Mouse (Mus musculus) midbrain, embryonic 14.5 days (tissue): ENCODE results near the gene Camkk2. TPM values are rescaled to one million over a fixed set of nuclear protein-coding genes. Genes with fewer than 3 reads are reported as not detected.

Experiments used
- ATAC-seq: fragments of 200-750 bp; cut with Nextera tagmentation; 2 replicates; pipeline ENCODE4 v1.8.0; 2017; ENCODE audit warnings: moderate number of reproducible peaks, moderate library complexity; ENCODE audit not compliant: low FRiP score, low TSS enrichment
- DNase-seq: peaks from one replicate; pipeline ENCODE4 v3.0.0-alpha.2; 2015
- H3K27ac ChIP-seq: fragments of 300-500 bp; sonication (generic); replicated peaks from 2 replicates; pipeline ENCODE4 v1.5.1; 2014; ENCODE audit warnings: mild to moderate bottlenecking, low read depth, low read length, moderate library complexity
- H3K27me3 ChIP-seq: fragments of 300-500 bp; sonication (generic); 2 replicates; pipeline ENCODE4 v1.6.1; 2014; ENCODE audit warnings: low read length, control low read depth, mixed read lengths; ENCODE audit not compliant: control insufficient read depth, insufficient read depth
- H3K36me3 ChIP-seq: fragments of 300-500 bp; sonication (generic); 2 replicates; pipeline ENCODE4 v1.6.1; 2014; ENCODE audit warnings: low read length, control low read depth; ENCODE audit not compliant: control insufficient read depth, insufficient read depth
- H3K4me1 ChIP-seq: fragments of 300-500 bp; sonication (generic); 2 replicates; pipeline ENCODE4 v1.6.1; 2014; ENCODE audit warnings: mild to moderate bottlenecking, antibody characterized with exemption, low read length, control low read depth; ENCODE audit not compliant: control insufficient read depth, insufficient read depth
- H3K4me2 ChIP-seq: fragments of 300-500 bp; sonication (generic); 2 replicates; pipeline ENCODE4 v1.6.1; 2014; ENCODE audit warnings: mild to moderate bottlenecking, low read length, moderate library complexity
- H3K4me3 ChIP-seq: fragments of 300-500 bp; sonication (generic); replicated peaks from 2 replicates; pipeline ENCODE4 v1.5.1; 2014; ENCODE audit warnings: low read depth, low read length
- H3K9ac ChIP-seq: fragments of 300-500 bp; sonication (generic); replicated peaks from 2 replicates; pipeline ENCODE4 v1.6.1; 2014; ENCODE audit warnings: mild to moderate bottlenecking, low read length, moderate library complexity
- H3K9me3 ChIP-seq: fragments of 300-500 bp; sonication (generic); 2 replicates; pipeline ENCODE4 v1.6.1; 2016; ENCODE audit warnings: low read length, control low read depth, mixed read lengths; ENCODE audit not compliant: control insufficient read depth
- WGBS: fragments of 180-500 bp; shearing (Covaris S2); extraction: QIAGEN DNeasy Blood & Tissue Kit; methylation state at CpG from one replicate; pipeline ENCODE4 v1.1.7; 2014; 5-methylcytosine and 5-hydroxymethylcytosine counted together
- polyA plus RNA-seq: library from polyadenylated mRNA; unstranded; fragments of >200 nt; fragmentation: Nextera tagmentation; extraction: Ambion mirVana; gene quantifications from 2 replicates; pipeline ENCODE4 v1.2.1, GENCODE M21; 2014

The Camkk2 gene
- polyA plus RNA-seq, 1 experiment from 2014 or later = 46.0 TPM

- no peak overlapping the region for H3K4me3 ChIP-seq
- H3K9ac ChIP-seq = no peak overlapping the region
- H3K27ac ChIP-seq = no peak overlapping the region
- ATAC-seq = no peak
- no peaks in the 10 kb centered on the region for H3K4me1 ChIP-seq
- H3K27me3 ChIP-seq = no peaks in the 10 kb centered on the region
- no peak for DNase-seq
- no peaks in the 10 kb centered on the region for H3K9me3 ChIP-seq
- WGBS = 93% methylated on average over 8 of the region's 8 CpGs
- H3K36me3 ChIP-seq = no peaks in the 10 kb centered on the region
- H3K4me2 ChIP-seq = no peak overlapping the region
These were observed 60.0 kb downstream of the Camkk2 start for GRCm38 (mm10) chr5:122719168-122719567.

GRCm38 (mm10) chr5:122718400-122718799 lies 60.8 kb downstream of the Camkk2 start:
- Histone ChIP-seq H3K27ac (no peak overlapping the region), H3K4me3 (no peak overlapping the region), H3K27me3 (no peaks in the 10 kb centered on the region), H3K9me3 (no peaks in the 10 kb centered on the region), H3K4me1 (no peaks in the 10 kb centered on the region), H3K9ac (no peak overlapping the region), H3K4me2 (no peak overlapping the region), H3K36me3 (no peaks in the 10 kb centered on the region)
- 88% methylated on average over 7 of the region's 7 CpGs for WGBS
- DNase-seq (no peak), ATAC-seq (no peak)

- no peaks in the 10 kb centered on the region for H3K9me3 ChIP-seq
- H3K4me3 ChIP-seq = no peak overlapping the region
- no peaks in the 10 kb centered on the region for H3K4me1 ChIP-seq
- H3K36me3 ChIP-seq = no peaks in the 10 kb centered on the region
- no peak overlapping the region for H3K9ac ChIP-seq
- DNase-seq (no peak), ATAC-seq (no peak)
- no peak overlapping the region for H3K4me2 ChIP-seq
- no peaks in the 10 kb centered on the region for H3K27me3 ChIP-seq
- WGBS = 96% methylated on average over 2 of the region's 2 CpGs
- H3K27ac ChIP-seq = no peak overlapping the region
These were observed 62.4 kb downstream of the Camkk2 start for GRCm38 (mm10) chr5:122716793-122717192.

GRCm38 (mm10) chr5:122715723-122716122 lies 63.5 kb downstream of the Camkk2 start:
- no peak for DNase-seq
- Histone ChIP-seq H3K9me3 (no peaks in the 10 kb centered on the region), H3K36me3 (no peaks in the 10 kb centered on the region), H3K9ac (no peak overlapping the region), H3K4me2 (no peak overlapping the region), H3K4me3 (no peak overlapping the region), H3K27ac (no peak overlapping the region), H3K27me3 (no peaks in the 10 kb centered on the region), H3K4me1 (no peaks in the 10 kb centered on the region)
- 82% methylated on average over 1 of the region's 1 CpGs for WGBS
- ATAC-seq = no peak

DNA sequence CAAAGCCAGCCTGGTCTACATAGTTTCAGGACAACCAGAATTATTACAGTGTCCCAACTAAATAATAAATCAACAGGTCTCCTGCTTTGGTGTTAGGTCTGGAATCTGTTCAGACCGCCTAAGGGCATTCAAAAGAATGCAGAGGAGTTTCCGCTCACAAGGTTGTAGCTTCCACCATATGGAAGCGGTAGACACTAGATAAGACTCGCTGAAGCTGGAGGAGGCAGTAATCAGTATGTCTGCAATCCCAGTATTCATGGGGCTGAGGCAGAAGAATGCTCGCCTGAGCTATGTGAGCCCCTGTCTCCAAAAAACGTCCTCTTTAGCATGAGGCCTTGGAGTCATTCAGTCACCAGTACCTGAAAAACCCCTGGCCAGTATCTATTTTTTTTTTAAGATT lies 70.4 kb downstream of the Camkk2 start:
- Histone ChIP-seq H3K27me3 (no peaks in the 10 kb centered on the region), H3K9me3 (no peaks in the 10 kb centered on the region), H3K4me2 (no peak overlapping the region), H3K9ac (no peak overlapping the region), H3K4me1 (peaks cover 9% of the 10 kb centered on the region), H3K27ac (no peak overlapping the region), H3K36me3 (no peaks in the 10 kb centered on the region), H3K4me3 (no peak overlapping the region)
- WGBS = 90% methylated on average over 6 of the region's 6 CpGs
- DNase-seq = no peak
- no peak for ATAC-seq

DNA sequence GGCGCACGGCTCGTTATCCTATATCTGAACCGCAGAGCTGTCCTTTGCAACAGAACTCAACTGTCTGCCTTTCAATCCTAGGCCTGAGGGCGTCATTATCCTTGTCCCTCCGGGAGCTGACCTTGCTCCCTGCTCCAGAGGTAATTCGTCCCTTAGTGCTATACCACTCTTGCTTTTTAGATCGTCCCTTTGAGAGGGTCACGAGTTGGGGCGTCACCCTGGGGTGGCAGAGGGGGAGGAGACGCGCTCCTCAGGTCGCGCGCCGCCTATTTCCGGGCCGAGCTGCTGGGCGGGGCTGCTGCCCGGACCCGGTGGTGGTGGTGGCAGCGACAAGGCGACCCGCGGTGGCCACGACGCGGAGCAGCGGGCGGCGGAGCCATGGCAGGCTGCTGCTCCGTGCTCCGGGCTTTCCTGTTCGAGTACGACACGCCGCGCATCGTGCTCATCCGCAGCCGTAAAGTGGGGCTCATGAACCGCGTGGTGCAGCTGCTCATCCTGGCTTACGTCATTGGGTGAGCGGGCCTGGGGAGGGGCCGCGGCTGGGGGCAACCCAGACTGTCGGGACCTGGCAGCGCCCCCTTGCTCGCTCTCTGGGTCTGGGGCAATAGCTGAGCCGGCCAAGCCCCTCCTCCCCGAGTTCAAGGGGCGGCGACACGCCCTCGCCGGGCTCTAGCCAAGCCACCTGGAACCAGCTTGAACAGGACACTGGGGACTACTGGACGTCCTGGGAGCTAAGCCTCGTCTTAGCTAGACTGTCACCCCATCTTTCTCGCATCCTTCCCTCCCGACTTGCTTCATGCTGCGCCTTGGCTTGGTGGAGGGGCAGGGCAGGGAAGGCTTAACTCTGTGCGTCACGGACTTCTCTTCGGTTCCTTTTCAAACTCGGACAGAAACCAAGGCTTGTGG lies 71.7 kb downstream of the Camkk2 start, which contains the start of gene P2rx4:
Gene P2rx4 (plus strand): TSS at position 269 of the 906 bp plus-strand sequence.
- ATAC-seq (peak; percentile 90), DNase-seq (peak; percentile 90)
- Histone ChIP-seq H3K4me2 (peak within 1 kb of the TSS; percentile 89), H3K4me1 (peaks cover 9% of the 10 kb centered on the region), H3K27ac (peak within 1 kb of the TSS; percentile 84), H3K4me3 (peak within 1 kb of the TSS; percentile 64), H3K36me3 (no peaks in the 10 kb centered on the region), H3K9ac (peak within 1 kb of the TSS; percentile 82), H3K9me3 (no peaks in the 10 kb centered on the region), H3K27me3 (no peaks in the 10 kb centered on the region)
- under 1% methylated on average over 66 of the region's 66 CpGs for WGBS

DNA sequence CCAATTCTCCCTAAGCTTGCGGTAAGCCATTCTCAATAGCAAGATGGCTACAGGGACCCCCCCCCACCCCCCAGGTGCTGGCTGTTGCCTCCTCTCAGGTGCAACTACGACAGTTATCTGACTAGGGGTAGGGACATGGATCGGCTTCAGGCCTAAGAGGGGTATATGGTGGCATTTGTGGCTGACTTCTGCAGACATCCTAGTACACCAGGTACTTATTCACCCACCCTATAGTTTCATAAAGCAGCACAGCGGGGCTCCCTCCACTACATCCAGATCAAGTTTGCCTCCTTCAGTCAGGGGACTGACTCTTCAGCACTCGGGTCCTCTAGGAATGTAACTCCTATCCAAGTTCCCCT lies 72.3 kb downstream of the Camkk2 start:
- 40% methylated on average over 5 of the region's 5 CpGs for WGBS
- H3K9ac ChIP-seq = peak overlapping the region; percentile 82
- peak overlapping the region; percentile 84 for H3K27ac ChIP-seq

DNA sequence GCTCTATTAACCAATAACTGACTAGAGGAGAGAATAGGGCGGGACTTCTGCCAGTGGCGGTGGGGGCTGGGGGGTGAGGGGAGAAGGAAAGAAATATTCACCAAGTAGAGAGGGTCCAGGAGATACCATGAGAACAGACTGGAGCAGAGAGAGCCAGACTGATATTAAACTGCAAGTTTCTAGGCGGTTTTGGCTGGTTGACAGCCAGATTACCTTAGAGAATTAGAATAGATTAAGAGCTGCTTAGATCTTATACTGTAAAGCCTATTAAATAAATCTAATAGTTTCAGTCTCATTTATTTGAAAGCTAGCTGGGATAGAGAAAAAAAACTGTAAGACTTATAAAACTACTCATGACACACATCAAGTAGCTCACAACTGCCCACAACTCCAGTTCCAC lies 74.0 kb downstream of the Camkk2 start:
- no peak overlapping the region for H3K27ac ChIP-seq
- no peak overlapping the region for H3K4me2 ChIP-seq
- no peak overlapping the region for H3K4me3 ChIP-seq
- H3K27me3 ChIP-seq = no peaks in the 10 kb centered on the region
- 76% methylated on average over 3 of the region's 3 CpGs for WGBS
- H3K4me1 ChIP-seq = peaks cover 9% of the 10 kb centered on the region
- H3K9ac ChIP-seq = no peak overlapping the region
- H3K36me3 ChIP-seq = no peaks in the 10 kb centered on the region
- H3K9me3 ChIP-seq = no peaks in the 10 kb centered on the region
- ATAC-seq = no peak
- DNase-seq = peak; percentile 27

More for the DNA sequence above, 72.3 kb downstream of the Camkk2 start:
- peak; percentile 23 for DNase-seq
- H3K4me2 ChIP-seq = peak overlapping the region; percentile 89
- H3K4me1 ChIP-seq = peaks cover 9% of the 10 kb centered on the region
- ATAC-seq = 0 out of 2 replicates have a peak, but pooled peaks have one; percentile 24
- H3K4me3 ChIP-seq = peak overlapping the region; percentile 64
- H3K27me3 ChIP-seq = no peaks in the 10 kb centered on the region
- no peaks in the 10 kb centered on the region for H3K9me3 ChIP-seq
- H3K36me3 ChIP-seq = no peaks in the 10 kb centered on the region

DNA sequence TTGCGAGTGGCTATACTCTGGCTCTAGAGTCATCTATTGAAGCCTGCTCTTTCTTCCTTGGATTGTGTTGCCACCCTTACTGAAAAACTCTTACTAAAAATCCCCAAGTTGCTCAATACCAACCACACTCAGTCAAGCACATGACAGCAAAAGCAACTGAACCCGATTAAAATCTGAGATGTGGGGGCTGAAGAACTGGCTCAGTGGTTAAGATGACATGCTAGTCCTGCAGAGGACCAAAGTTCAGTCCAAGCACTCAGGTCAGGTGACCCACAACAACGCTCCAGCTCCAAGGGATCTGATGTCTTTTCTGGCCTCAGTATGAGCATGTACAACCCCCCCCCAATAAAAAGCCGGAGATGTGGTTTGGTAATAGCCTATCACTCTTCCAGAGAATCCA lies 74.6 kb downstream of the Camkk2 start:
- H3K27me3 ChIP-seq = no peaks in the 10 kb centered on the region
- H3K9ac ChIP-seq = no peak overlapping the region
- ATAC-seq = no peak
- WGBS = 91% methylated on average over 4 of the region's 4 CpGs
- no peak overlapping the region for H3K27ac ChIP-seq
- H3K4me1 ChIP-seq = peaks cover 9% of the 10 kb centered on the region
- H3K4me3 ChIP-seq = no peak overlapping the region
- H3K36me3 ChIP-seq = no peaks in the 10 kb centered on the region
- DNase-seq = no peak
- H3K4me2 ChIP-seq = no peak overlapping the region
- H3K9me3 ChIP-seq = no peaks in the 10 kb centered on the region
